Mouse (Mus musculus) T-helper 2 cell (primary cell): ENCODE measurements around the gene Rorb.

Experiments
- in situ Hi-C: fragments of 300-600 bp; cut with MboI, MseI; formaldehyde crosslinking; loops from one replicate; pipeline ENCODE4 v1.15.1; 2025; ENCODE audit warnings: high pct_unique_total_duplicates

Rorb gene

DNA sequence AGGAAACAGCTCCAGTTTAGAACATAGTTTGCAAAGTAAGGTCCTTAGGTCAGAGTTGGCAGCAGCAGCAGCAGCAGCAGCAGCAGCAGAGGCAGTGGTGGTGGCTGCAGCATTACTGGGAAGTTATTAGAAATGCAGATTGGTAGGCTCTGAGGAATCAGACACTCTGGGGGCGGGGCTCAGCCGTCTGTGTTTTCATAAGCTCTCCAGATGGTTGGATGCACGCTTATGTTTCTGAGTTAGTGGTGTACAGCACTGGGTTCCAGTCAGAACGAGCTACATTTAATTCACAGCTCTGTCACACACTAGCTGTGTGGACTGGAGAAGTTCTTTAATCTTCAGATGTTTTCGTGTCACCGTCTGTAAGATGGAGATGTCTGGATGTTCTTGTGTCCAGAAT, 105.9 kb downstream of the Rorb start:
- in situ Hi-C loops: no loop called here

DNA sequence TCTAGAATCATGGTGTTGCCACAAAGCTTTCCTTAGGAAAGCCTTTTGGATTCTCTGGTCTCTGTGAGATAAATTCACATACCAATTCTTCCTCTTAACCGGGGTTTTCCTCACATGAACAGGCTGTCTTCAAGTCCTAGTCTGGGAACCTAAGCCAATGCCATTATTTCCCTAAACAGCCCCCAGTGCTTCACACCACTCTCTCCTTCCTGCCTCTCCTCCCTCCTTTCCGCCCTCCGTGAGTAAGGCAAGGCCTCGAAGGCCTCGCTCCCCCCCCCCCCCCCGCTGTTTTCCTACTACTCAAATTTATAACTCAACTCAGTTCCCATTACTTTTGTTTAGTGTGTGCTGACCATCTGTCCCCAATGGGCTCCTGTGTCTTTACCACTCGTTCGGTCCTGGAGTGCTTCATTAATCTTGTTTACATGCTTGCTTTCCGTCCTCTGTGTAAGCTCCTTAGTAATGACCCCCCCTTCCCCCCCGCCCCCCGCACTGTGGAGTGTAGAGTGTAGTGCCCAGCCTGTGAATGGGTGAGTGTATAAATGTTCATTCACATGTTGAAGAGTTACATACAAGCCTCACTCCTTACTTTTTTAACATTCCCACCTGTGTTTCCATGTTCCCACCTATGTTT, 106.9 kb downstream of the Rorb start:
- in situ Hi-C loops: no loop called here

DNA sequence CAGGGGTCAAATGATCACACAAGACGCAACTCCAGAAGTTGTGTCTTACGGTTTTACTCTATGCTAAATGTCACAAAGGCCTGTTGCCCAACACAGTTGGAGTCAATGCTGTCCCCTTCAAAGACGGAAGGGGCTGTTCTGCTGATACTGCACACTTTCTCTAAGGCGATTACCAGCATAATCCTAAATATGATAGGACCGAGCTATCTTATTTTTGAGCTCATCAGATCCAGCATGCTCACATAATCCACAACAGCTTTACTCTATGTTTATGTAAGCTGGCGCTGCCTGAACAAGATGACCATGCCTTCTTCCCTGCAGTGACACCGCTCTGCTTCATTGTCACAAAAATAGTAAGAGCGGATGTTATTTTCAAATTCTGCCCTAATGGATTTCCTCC, 112.0 kb downstream of the Rorb start:
- in situ Hi-C loops: no loop called here

DNA sequence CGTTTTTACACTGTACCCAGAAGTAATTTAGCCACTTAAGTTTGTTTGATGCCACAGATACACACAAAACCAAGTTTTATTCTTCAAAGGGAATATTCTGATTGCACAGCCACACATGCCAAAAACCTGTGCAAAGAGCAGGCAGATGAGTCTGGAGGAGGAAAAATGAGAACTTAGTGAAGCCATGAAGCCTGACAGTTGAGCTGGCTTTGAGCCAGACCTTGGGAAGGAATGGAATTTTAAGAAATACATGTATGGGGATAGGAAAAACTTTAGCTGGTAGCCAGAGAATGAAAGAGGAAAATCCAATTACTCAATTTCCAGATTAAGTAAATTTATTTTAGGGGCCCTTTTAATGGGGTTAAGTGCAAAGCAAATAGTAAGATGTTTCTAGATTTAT, 113.3 kb downstream of the Rorb start:
- in situ Hi-C loops: no loop called here

DNA sequence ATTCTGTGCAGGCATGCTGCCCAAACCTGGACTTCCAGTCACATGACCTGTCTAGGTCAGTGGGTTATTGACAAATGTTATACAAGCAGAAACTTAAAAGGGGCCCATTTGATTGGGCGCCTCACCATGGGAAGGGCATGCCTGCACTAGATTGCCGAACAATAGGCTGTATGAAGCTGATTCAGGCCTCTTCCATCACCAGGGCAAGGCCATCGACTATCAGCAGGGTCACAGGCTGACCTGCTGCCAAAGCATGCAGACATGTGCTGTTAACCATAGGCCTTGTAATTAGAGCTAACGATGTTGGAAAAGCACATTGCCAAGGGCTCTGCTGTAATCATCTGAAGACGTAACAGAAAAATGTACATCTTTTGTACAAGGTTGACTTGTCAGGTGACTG, 131.0 kb downstream of the Rorb start:
- in situ Hi-C loops: loop anchor here (10.0 kb wide), 2 partner anchors 215 to 465 kb away; no protein-coding TSS in a partner anchor

DNA sequence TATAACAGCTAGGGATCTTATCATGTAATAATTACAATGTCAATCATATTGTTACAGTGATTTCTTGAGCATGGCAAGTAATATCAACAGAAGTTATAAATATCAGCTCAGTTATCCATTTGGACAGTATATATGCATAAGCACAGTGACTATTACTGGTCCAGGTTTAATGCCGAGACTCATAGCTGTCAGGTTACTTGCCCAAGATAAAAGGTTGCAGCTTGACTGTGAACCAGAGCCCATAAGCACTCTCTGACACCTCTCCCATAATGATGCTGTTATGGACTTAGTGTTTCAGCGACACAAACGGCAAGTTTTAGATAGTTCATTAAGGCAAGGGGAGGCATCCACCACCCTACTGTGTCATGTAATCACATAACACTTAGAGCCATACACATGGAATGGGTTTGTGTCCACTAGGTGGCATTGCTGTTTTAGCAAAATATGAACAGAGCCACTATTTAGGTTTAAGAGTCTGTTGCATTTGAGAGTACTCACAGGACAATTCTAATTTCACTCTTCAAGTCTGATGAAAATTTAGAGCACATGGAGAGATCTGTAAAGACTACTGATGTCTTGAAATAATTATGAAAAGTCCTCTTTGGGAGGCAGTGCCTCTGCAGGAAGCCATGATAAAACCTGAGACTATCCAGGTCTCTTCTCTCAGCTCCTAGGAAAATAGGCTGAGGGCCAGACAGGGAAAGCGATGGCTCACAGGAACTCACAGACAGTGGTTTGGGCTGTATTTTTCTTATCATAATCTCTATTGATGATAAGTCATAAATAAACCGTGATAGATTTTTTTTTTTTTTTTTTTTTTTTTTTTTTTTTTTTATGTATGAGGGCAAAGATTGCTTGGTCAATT, 136.0 kb downstream of the Rorb start:
- in situ Hi-C loops: no loop called here

DNA sequence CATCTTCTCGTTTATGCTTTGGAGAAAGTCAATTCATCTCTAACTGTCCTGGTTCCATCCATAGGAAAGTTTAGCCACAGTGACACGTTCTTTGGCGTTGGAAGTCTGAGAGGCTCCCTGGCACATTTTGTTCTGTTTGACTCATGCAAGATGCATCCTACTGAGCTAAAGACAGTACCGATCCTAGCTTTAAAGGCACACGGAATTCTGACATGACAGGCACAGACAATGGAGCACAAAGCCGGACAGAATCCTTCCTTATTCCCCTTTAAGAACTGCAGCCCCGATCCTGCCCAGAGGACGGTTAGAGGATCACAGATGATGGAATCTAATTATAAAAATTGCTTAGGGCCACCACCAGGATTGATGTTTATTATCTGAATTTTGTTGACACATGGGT, 141.6 kb downstream of the Rorb start:
- in situ Hi-C loops: no loop called here

DNA sequence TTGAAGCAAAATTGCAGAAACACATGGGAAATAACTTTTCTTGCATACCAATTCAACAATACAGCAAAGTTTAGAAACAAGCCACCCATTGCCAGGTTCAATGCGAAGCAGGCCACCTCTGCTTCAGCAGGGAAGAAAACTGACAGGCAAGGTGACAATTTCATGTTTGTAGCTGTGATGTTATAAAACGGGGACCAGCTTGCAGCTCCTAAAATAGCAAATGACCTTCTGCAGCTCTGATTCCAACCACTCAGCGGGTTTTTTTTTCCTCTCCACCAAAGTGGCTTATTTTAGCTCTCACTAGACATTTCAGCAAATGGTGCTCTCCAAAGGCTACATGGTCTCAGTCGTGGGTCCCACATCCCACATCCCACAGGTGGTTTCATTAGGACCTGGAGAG, 143.7 kb downstream of the Rorb start:
- in situ Hi-C loops: no loop called here

DNA sequence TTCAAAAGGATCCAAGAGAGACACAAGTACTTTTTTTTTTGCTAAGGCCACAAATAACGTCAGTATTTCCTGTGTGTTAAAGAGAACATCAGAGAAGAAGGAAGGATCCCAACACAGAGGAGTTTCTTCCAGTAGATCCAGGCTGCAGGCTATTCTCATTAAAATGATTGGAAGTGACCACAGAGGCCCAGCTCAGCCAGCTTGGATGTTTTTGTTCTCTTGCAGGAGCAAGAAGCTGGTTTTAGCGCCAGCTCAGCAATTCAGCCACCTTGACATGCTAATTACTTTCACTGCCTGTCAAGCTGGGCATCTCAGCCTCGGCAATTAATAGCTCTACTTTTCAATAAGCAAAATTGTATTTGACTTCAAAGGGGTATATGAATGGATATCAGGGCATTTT, 151.1 kb downstream of the Rorb start:
- in situ Hi-C loops: no loop called here

DNA sequence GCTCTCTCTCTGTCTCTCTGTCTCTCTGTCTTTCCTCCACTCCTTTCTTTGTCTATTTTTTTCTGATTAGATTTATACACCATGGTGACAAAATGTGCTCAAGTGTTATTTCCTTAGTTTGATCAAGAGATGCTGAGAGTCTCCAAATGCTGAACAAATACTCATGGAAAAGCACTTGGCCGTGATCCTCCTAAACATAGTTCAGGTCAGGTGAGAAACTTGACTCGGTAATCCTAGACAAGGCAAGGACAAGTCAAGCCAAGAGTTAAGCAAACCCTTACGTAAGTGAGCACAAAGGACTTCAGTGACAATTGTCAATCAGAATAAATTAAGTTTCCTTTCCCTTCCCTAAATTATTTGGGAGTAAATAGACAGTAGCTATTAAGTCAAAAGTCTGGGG, 158.2 kb downstream of the Rorb start:
- in situ Hi-C loops: no loop called here

DNA sequence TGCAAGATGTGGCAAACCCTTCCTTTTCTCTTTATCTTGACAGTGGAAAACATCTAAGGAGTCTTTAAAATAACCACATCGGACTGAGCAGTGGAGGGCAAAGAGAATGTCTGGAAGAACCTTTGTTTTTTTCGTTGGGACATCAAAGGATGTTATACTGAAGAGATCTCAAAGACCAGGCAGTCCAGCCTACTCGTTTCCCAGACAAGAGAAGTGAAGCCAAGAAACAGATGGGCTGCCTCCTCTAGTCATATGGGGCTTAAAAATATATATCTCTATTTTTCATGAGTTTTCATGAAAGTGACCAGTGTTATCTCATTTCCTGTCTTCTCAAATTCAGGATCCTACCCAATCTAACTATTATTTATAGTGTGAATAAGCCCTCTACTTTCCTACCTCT, 163.8 kb downstream of the Rorb start:
- in situ Hi-C loops: no loop called here

DNA sequence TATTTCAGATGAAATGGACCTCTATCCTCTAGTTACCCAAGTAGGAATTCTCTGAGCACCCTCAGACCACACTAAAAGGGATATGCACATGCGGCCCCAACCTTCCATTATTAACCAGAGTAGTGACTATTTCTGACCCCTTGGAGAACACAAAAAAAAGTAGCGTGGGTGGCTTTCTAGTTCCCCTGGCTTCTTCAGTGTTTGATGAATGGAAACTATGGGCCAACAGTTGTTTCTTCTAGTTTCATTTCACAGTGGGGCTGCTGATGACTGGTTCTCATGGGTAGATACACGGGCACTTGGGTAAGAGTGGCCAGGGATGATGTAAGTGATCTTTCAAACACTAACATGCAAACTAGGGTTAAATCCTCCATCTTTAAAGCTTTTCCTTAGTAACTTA, 165.7 kb downstream of the Rorb start:
- in situ Hi-C loops: no loop called here

DNA sequence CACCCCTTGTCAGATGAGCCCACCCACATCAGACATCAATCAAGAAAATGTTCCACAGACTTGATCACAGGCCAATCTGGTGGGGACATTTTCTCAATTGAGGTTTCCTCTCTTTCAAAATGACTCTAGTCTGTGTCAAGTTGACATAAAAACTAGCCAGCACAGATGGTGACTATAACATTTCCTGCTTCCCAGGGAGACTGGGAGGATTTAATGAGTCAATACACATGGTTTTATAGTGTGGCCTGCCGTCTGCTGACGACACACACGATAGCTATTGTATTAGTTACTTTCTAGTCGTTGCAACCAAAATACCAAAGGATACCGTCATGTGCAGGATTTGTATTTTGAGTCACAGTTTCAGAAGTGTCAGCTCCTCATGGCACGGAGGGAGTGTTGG, 169.6 kb downstream of the Rorb start:
- in situ Hi-C loops: no loop called here

DNA sequence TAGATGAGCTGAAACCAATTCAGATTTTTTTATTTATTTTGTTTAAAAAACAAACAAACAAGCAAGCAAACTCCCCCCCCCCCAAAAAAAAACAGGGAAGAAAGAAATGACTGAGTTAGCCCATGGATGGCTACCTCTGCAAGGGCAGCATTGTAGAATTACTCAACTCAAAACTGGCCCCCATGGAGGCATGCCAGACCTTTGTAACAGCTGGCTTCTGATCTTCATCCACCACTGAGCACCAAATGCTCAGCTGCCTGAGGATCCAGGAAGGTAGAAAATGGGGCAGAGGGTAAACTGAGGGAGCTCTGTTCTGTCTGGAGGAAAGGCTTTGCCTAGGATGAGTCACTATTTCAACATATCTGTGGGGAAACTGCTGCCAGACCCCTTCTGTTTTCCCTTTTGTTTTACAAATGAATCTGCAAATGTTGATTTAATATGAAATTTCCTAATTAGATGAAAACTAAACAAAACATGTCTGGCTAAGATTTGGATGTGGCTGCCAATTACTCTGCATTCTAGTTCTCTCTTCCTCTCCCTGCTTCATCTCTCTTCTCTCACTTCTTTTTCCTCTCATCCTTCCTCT, 199.1 kb downstream of the Rorb start:
- in situ Hi-C loops: no loop called here

DNA sequence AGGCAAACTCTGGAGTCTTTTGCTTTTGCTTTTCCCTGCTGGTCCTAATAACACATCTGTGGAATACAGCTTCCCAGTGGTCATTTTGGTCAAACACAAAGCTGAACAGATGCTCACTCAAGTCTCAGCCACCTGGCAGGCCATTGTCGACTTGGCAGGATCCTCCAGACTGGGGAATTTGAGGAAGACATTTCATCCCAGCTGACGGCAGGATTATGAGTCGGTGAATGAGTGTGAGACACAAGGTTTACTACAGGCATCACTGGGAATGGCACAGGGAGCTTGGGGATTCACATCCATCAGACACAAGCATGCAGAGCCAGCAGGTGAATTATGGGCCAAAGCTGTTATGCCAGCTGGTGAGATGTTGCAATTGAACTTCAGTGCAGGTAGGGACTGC, 201.4 kb downstream of the Rorb start:
- in situ Hi-C loops: no loop called here

DNA sequence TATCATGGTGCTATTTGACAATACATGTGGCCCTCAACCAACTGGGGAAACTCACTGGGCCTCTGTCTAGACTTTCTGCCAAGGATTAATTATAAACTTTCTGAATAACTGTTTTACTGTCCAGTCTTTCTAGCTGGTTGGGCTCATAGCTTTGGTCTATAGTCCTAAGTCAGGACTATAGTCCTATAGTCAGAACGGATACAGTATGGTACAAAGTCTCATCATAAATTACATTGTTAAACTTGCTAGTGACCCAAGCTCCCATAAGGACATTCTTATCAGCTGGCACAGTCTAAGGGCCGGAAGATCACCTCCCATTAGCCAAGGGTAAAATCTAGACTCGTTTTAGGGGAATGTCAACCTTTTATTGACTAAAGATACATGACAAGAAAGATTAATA, 205.5 kb downstream of the Rorb start:
- in situ Hi-C loops: no loop called here

DNA sequence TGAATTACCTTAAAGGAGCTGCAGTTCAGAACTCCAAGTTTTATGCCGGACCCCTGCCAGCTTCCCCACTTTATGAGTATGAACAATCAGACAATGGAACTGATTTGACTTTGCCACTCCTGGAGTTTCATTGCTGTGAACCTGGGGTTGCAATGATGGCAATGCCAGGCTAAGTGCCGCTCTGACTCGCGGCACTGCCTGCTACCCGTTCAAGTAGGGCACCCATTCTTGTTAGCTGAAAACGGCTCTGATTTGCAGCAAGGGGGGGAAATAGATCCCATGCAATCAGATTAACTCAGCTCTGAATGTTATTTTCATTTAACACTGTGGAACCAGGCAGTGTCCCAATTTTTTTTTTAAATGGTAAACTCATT, 208.3 kb downstream of the Rorb start:
- in situ Hi-C loops: no loop called here

DNA sequence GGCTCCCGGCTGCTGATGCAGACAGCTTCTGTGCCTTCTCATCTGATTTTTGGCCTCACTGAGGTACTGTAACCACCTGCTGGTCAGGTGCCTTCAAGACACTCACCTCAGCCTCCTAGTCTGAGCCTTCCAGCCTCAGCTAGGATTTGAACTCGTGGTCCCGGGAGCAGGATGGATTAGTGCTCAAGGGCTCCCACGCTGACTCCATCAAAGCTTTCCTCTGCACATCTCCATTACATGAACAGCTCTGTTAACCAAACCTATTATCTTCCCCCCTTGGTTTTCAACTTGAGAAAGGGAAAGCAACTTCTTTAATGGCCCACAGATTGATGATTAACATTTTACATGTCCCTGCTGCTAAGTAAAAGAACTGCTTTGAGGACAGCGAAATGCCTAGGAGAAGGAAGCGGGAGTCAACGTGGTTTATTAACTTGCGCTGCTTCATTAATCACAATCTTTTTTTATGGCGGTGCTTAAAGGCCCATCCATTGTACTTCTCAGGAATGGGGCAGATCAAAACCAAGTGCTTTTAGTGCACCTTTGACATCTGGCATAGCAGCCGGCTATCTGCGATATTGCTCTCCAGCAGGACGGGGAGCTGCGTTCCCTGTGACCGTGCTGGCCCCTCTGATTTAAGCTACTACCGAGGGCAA, 208.8 kb downstream of the Rorb start:
- in situ Hi-C loops: no loop called here

DNA sequence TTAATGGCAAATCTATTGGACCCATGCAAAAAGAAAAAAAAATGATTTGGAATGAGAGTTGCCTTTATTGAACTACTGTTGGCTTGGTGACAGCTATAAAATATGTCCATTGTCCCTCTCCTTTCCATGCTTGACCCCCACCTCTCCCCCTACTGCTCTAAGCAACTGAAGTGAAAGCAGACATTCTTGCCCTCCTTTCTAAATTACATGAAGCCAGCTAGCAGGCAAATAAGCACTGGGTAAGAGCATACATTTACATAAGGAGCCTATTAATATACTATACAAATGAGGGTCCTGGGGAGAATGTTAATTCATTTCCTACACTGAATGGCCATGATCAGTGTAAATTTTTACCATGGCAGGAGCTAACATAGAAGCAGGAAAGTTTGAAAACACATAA, 212.8 kb downstream of the Rorb start:
- in situ Hi-C loops: no loop called here

DNA sequence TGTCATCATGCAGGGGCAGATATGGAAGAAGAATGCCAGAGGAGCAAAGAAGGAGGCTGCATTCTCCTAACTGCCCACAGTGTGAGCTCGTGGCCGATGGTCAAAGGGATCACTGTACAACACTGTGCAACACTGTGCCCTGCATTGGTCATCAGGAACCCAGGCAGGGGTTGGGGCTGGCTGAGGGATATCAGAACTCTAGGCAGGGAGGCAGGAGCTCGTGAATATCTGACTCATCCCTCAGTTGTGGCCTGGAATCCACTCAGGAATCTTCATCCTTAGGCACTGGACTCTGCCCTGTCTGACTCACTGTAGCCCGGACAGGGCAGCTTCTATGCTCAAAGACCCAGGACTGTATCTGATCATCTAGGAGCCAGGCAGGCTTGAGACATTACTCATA, 220.8 kb downstream of the Rorb start:
- in situ Hi-C loops: no loop called here

DNA sequence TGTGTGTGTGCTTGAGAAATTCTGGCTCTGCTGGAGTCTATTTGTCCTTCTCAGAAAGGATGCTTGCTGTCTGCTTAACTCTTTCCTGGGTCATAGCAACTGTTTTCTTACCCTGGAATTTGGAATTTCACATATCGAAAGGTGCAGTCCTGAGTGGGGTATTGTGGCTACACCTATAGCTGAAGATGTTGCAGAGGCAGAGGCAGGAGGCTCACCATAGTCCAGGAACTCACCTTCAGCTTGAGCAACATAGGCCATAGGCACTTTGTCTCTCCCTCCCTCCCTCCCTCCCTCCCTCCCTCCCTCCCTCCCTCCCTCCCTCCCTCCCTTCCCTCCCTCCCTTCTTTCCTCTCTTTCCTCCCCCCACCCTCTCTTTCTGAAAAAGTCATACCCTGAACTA, 221.4 kb downstream of the Rorb start:
- in situ Hi-C loops: no loop called here

DNA sequence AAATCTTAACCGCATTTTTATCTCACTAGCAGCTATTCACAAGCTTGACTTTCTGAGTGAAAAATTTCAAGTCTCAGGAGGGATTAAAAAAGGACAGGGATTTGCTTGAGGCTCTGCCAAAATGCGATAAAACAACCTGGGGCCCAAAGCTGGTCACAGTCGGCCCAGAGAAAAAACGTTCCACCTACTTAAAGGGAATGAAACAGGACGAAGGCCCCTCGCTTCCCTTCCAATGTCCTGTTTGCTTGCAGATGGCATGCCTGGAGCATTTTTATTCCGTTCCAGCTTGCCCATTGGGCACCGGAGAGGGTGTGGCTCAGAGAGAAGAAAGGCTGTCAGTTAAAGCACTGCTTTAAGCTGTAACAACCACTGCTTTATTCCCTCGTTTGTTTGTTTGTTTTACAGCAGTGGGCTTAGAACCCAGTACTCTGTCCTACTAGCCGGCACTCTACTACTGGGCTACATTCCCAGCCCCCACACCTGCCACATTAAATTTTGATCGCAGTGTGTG, 221.8 kb downstream of the Rorb start:
- in situ Hi-C loops: no loop called here
